Mouse (Mus musculus): ENCODE data around the gene Als2. TPM values are rescaled to one million over a fixed set of nuclear protein-coding genes. Genes with fewer than 3 reads are reported as not detected.
A peak's percentile ranks its signal among the peaks of the same experiment; 100 is the strongest.

The Als2 gene
- polyA plus RNA-seq, 1 experiment from 2014 or later = 23.0 TPM

GRCm38 (mm10) chr1:59142809-59143208 is 94.2 kb downstream of the Als2 start:
- no peak for ATAC-seq
- no peak overlapping the region for H3K27ac ChIP-seq (ENCODE audit: low read length)
- H3K4me2 ChIP-seq (ENCODE audit: low read length) = no peak overlapping the region
- H3K4me1 ChIP-seq (replicated peaks; ENCODE audit: control insufficient read depth, insufficient read depth, low read length) = no peaks in the 10 kb centered on the region
- H3K27me3 ChIP-seq (replicated peaks; ENCODE audit: control insufficient read depth, insufficient read depth, low read length) = no peaks in the 10 kb centered on the region
- no peaks in the 10 kb centered on the region for H3K36me3 ChIP-seq (ENCODE audit: control insufficient read depth, insufficient read depth)
- no peak overlapping the region for H3K9ac ChIP-seq (replicated peaks; ENCODE audit: low read depth, low read length)
- no peaks in the 10 kb centered on the region for H3K9me3 ChIP-seq (ENCODE audit: control insufficient read depth, low read length)
- no peak overlapping the region for H3K4me3 ChIP-seq (replicated peaks; ENCODE audit: low read length)

DNA sequence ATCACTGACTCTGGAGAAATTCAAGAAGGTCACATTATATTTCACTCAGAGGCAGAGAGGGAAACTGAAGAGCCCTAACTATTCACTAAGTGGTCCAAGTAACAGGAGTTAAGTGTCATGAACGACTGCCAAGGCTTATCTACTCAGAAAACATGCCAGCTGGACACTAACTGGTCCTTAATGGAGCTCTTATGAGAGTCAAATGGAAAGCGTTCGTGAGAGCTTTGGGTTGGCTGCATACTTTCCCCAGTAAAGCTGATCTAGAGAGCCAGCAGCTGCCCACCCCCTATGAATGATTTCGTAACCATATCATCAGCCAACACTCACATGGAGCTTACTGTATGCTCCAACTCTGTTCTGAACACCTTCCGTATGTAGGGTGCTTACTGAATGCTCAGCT is 102.6 kb downstream of the Als2 start:
- H3K4me2 ChIP-seq (ENCODE audit: low read length) = no peak overlapping the region
- H3K4me1 ChIP-seq (replicated peaks; ENCODE audit: control insufficient read depth, insufficient read depth, low read length) = no peaks in the 10 kb centered on the region
- no peaks in the 10 kb centered on the region for H3K27me3 ChIP-seq (replicated peaks; ENCODE audit: control insufficient read depth, insufficient read depth, low read length)
- 73% methylated on average over 5 of the region's 5 CpGs for WGBS
- no peak for ATAC-seq
- no peaks in the 10 kb centered on the region for H3K9me3 ChIP-seq (ENCODE audit: control insufficient read depth, low read length)
- H3K27ac ChIP-seq (ENCODE audit: low read length) = no peak overlapping the region
- H3K36me3 ChIP-seq (ENCODE audit: control insufficient read depth, insufficient read depth) = no peaks in the 10 kb centered on the region
- no peak overlapping the region for H3K4me3 ChIP-seq (replicated peaks; ENCODE audit: low read length)
- no peak overlapping the region for H3K9ac ChIP-seq (replicated peaks; ENCODE audit: low read depth, low read length)

DNA sequence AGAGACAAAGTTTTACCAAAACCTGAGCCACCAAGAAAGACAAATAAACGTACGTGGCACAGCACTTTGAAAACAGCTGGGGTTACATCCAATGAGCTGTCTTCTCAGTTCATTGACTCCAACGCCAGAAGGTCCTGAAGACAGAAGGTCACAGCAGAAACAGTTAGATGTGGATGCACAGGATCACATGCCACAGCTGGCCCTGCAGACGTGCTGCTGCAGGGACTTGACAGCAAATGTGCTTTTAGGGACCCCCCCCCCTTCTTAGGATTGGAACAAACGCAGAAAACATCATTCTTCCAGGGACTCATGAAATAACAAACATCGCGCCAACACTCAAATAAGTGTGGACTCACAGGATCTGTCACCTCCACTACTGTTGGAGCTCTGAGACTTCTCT is 108.2 kb downstream of the Als2 start:
- H3K9me3 ChIP-seq (ENCODE audit: control insufficient read depth, low read length) = no peaks in the 10 kb centered on the region
- no peak overlapping the region for H3K4me2 ChIP-seq (ENCODE audit: low read length)
- WGBS = 81% methylated on average over 7 of the region's 7 CpGs
- no peak for ATAC-seq
- no peaks in the 10 kb centered on the region for H3K36me3 ChIP-seq (ENCODE audit: control insufficient read depth, insufficient read depth)
- no peak overlapping the region for H3K4me3 ChIP-seq (replicated peaks; ENCODE audit: low read length)
- H3K9ac ChIP-seq (replicated peaks; ENCODE audit: low read depth, low read length) = no peak overlapping the region
- no peaks in the 10 kb centered on the region for H3K4me1 ChIP-seq (replicated peaks; ENCODE audit: control insufficient read depth, insufficient read depth, low read length)
- H3K27ac ChIP-seq (ENCODE audit: low read length) = no peak overlapping the region
- H3K27me3 ChIP-seq (replicated peaks; ENCODE audit: control insufficient read depth, insufficient read depth, low read length) = no peaks in the 10 kb centered on the region

DNA sequence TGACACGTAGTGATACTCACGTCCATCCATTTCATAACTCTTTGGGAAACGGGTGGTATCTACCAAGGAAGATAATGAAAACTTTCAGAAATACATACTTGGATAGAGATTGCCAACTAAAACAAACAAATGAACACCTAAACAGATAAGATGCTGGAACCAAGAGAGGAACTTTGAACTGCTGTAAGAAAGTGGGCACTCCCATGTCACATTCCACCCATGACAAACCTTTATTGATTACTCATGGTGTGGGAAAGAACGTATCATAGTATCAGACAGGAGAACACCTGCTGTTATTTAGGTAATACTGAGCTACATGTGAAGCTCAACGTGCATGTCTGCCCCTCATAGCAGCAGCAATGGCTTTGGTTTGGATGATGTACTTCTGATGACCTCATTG is 111.5 kb downstream of the Als2 start:
- H3K4me2 ChIP-seq (ENCODE audit: low read length) = no peak overlapping the region
- H3K36me3 ChIP-seq (ENCODE audit: control insufficient read depth, insufficient read depth) = no peaks in the 10 kb centered on the region
- ATAC-seq = no peak
- WGBS = 76% methylated on average over 5 of the region's 5 CpGs
- no peak overlapping the region for H3K27ac ChIP-seq (ENCODE audit: low read length)
- H3K4me1 ChIP-seq (replicated peaks; ENCODE audit: control insufficient read depth, insufficient read depth, low read length) = peaks cover 4% of the 10 kb centered on the region
- no peak overlapping the region for H3K4me3 ChIP-seq (replicated peaks; ENCODE audit: low read length)
- no peaks in the 10 kb centered on the region for H3K9me3 ChIP-seq (ENCODE audit: control insufficient read depth, low read length)
- no peak overlapping the region for H3K9ac ChIP-seq (replicated peaks; ENCODE audit: low read depth, low read length)
- no peaks in the 10 kb centered on the region for H3K27me3 ChIP-seq (replicated peaks; ENCODE audit: control insufficient read depth, insufficient read depth, low read length)

- Histone ChIP-seq H3K4me3 (replicated peaks; ENCODE audit: low read length) (peak within 1 kb of the TSS; percentile 76), H3K27ac (ENCODE audit: low read length) (peak within 1 kb of the TSS; percentile 78), H3K9me3 (ENCODE audit: control insufficient read depth, low read length) (no peaks in the 10 kb centered on the region), H3K4me1 (replicated peaks; ENCODE audit: control insufficient read depth, insufficient read depth, low read length) (peaks cover 12% of the 10 kb centered on the region), H3K36me3 (ENCODE audit: control insufficient read depth, insufficient read depth) (peaks cover 3% of the 10 kb centered on the region; the same call in 1 of the 2 replicates), H3K4me2 (ENCODE audit: low read length) (peak within 1 kb of the TSS; percentile 87), H3K27me3 (replicated peaks; ENCODE audit: control insufficient read depth, insufficient read depth, low read length) (no peaks in the 10 kb centered on the region), H3K9ac (replicated peaks; ENCODE audit: low read depth, low read length) (peak within 1 kb of the TSS; percentile 98)
- ATAC-seq = peak; percentile 98
- WGBS = under 1% methylated on average over 73 of the region's 74 CpGs
These were observed 117.1 kb downstream of the Als2 start, which contains the start of gene Tmem237 for GRCm38 (mm10) chr1:59119720-59120457. Gene Tmem237, minus strand, starts transcription at chr1:59120408.

Other genes with a start within 250 kb of the Als2 start
- gene C2cd6, start 142.3 kb downstream of the Als2 start, polyA plus RNA-seq (2015; fragmentation: Nextera tagmentation; extraction: Ambion mirVana) = 0.11 TPM in 1 of 2 replicates, not detected in the other
- 52.9 and 53.9 TPM in 2 replicates for gene Tmem237, start 116.8 kb downstream of the Als2 start, polyA plus RNA-seq (2015; fragmentation: Nextera tagmentation; extraction: Ambion mirVana)
- gene Mpp4, start 73.8 kb downstream of the Als2 start, polyA plus RNA-seq (2015; fragmentation: Nextera tagmentation; extraction: Ambion mirVana) = 0.55 and 0.75 TPM in 2 replicates
- 0.36 and 0.56 TPM in 2 replicates for gene Cdk15, start 19.7 kb upstream of the Als2 start, polyA plus RNA-seq (2015; fragmentation: Nextera tagmentation; extraction: Ambion mirVana)
- gene Fzd7, start 245.2 kb upstream of the Als2 start, polyA plus RNA-seq (2015; fragmentation: Nextera tagmentation; extraction: Ambion mirVana) = 2.7 and 3.4 TPM in 2 replicates